Mouse (Mus musculus): ENCODE data around the gene Tmem259.
A peak's percentile ranks its signal among the peaks of the same experiment; 100 is the strongest.

Gene Tmem259

GRCm38 (mm10) chr10:80013609-80014008 lies 29.5 kb upstream of the Tmem259 start:
- Histone ChIP-seq H3K4me1 (replicated peaks; ENCODE audit: low read depth, low read length) (peaks cover 71% of the 10 kb centered on the region), H3K36me3 (ENCODE audit: insufficient read depth, low read length) (peaks cover 46% of the 10 kb centered on the region), H3K9me3 (ENCODE audit: low read length) (no peaks in the 10 kb centered on the region), H3K4me3 (replicated peaks; ENCODE audit: low read length) (peak overlapping the region; percentile 70), H3K27me3 (ENCODE audit: insufficient read depth, low read length) (peaks cover 34% of the 10 kb centered on the region)
- TF ChIP-seq NANOG (IDR thresholded peaks at IDR 0.05; ENCODE audit: borderline replicate concordance, low read length) (no peak), CTCF (conservative IDR thresholded peaks at IDR 0.05; ENCODE audit: low read length) (no peak), POU5F1 (IDR thresholded peaks at IDR 0.05; ENCODE audit: borderline replicate concordance, low read length) (no peak)

GRCm38 (mm10) chr10:80011740-80012139 lies 27.6 kb upstream of the Tmem259 start:
- Histone ChIP-seq H3K4me1 (replicated peaks; ENCODE audit: low read depth, low read length) (peaks cover 74% of the 10 kb centered on the region), H3K36me3 (ENCODE audit: insufficient read depth, low read length) (peaks cover 64% of the 10 kb centered on the region), H3K9me3 (ENCODE audit: low read length) (no peaks in the 10 kb centered on the region), H3K4me3 (replicated peaks; ENCODE audit: low read length) (no peak overlapping the region), H3K27me3 (ENCODE audit: insufficient read depth, low read length) (peaks cover 31% of the 10 kb centered on the region)
- TF ChIP-seq CTCF (conservative IDR thresholded peaks at IDR 0.05; ENCODE audit: low read length) (no peak), POU5F1 (IDR thresholded peaks at IDR 0.05; ENCODE audit: borderline replicate concordance, low read length) (no peak), NANOG (IDR thresholded peaks at IDR 0.05; ENCODE audit: borderline replicate concordance, low read length) (no peak)

- Histone ChIP-seq H3K27me3 (ENCODE audit: insufficient read depth, low read length) (peaks cover 12% of the 10 kb centered on the region), H3K4me3 (replicated peaks; ENCODE audit: low read length) (peak overlapping the region; percentile 58), H3K36me3 (ENCODE audit: insufficient read depth, low read length) (peaks cover 41% of the 10 kb centered on the region), H3K9me3 (ENCODE audit: low read length) (no peaks in the 10 kb centered on the region), H3K4me1 (replicated peaks; ENCODE audit: low read depth, low read length) (peaks cover 87% of the 10 kb centered on the region)
- TF ChIP-seq POU5F1 (IDR thresholded peaks at IDR 0.05; ENCODE audit: borderline replicate concordance, low read length) (no peak), CTCF (conservative IDR thresholded peaks at IDR 0.05; ENCODE audit: low read length) (no peak), NANOG (IDR thresholded peaks at IDR 0.05; ENCODE audit: borderline replicate concordance, low read length) (no peak)
Observed at GRCm38 (mm10) chr10:80004233-80004705, 20.1 kb upstream of the Tmem259 start.

GRCm38 (mm10) chr10:80003374-80004232 lies 19.5 kb upstream of the Tmem259 start:
- no peak for TF ChIP-seq CTCF (conservative IDR thresholded peaks at IDR 0.05; ENCODE audit: low read length)
- no peak for TF ChIP-seq POU5F1 (IDR thresholded peaks at IDR 0.05; ENCODE audit: borderline replicate concordance, low read length)
- no peak for TF ChIP-seq NANOG (IDR thresholded peaks at IDR 0.05; ENCODE audit: borderline replicate concordance, low read length)
- no peaks in the 10 kb centered on the region for H3K9me3 ChIP-seq (ENCODE audit: low read length)
- peaks cover 87% of the 10 kb centered on the region for H3K4me1 ChIP-seq (replicated peaks; ENCODE audit: low read depth, low read length)
- peaks cover 40% of the 10 kb centered on the region for H3K36me3 ChIP-seq (ENCODE audit: insufficient read depth, low read length)
- H3K27me3 ChIP-seq (ENCODE audit: insufficient read depth, low read length): peaks cover 16% of the 10 kb centered on the region
- peak overlapping the region; percentile 58 for H3K4me3 ChIP-seq (replicated peaks; ENCODE audit: low read length)

GRCm38 (mm10) chr10:80002829-80003228 lies 18.7 kb upstream of the Tmem259 start:
- Histone ChIP-seq H3K27me3 (ENCODE audit: insufficient read depth, low read length) (peaks cover 17% of the 10 kb centered on the region), H3K9me3 (ENCODE audit: low read length) (no peaks in the 10 kb centered on the region), H3K36me3 (ENCODE audit: insufficient read depth, low read length) (peaks cover 34% of the 10 kb centered on the region), H3K4me1 (replicated peaks; ENCODE audit: low read depth, low read length) (peaks cover 87% of the 10 kb centered on the region), H3K4me3 (replicated peaks; ENCODE audit: low read length) (peak overlapping the region; percentile 58)
- no peak for TF ChIP-seq NANOG (IDR thresholded peaks at IDR 0.05; ENCODE audit: borderline replicate concordance, low read length)
- TF ChIP-seq POU5F1 (IDR thresholded peaks at IDR 0.05; ENCODE audit: borderline replicate concordance, low read length): no peak
- no peak for TF ChIP-seq CTCF (conservative IDR thresholded peaks at IDR 0.05; ENCODE audit: low read length)

- Histone ChIP-seq H3K9me3 (ENCODE audit: low read length) (no peaks in the 10 kb centered on the region), H3K27me3 (ENCODE audit: insufficient read depth, low read length) (peaks cover 17% of the 10 kb centered on the region), H3K36me3 (ENCODE audit: insufficient read depth, low read length) (peaks cover 25% of the 10 kb centered on the region), H3K4me1 (replicated peaks; ENCODE audit: low read depth, low read length) (peaks cover 85% of the 10 kb centered on the region), H3K4me3 (replicated peaks; ENCODE audit: low read length) (peak overlapping the region; percentile 58)
- TF ChIP-seq POU5F1 (IDR thresholded peaks at IDR 0.05; ENCODE audit: borderline replicate concordance, low read length): no peak
- TF ChIP-seq CTCF (conservative IDR thresholded peaks at IDR 0.05; ENCODE audit: low read length): no peak
- TF ChIP-seq NANOG (IDR thresholded peaks at IDR 0.05; ENCODE audit: borderline replicate concordance, low read length): no peak
Observed at GRCm38 (mm10) chr10:80001945-80002344, 17.8 kb upstream of the Tmem259 start.

GRCm38 (mm10) chr10:79997819-79998218 lies 13.7 kb upstream of the Tmem259 start:
- peaks cover 39% of the 10 kb centered on the region for H3K36me3 ChIP-seq (ENCODE audit: insufficient read depth, low read length)
- H3K4me1 ChIP-seq (replicated peaks; ENCODE audit: low read depth, low read length): peaks cover 65% of the 10 kb centered on the region
- no peaks in the 10 kb centered on the region for H3K9me3 ChIP-seq (ENCODE audit: low read length)
- TF ChIP-seq POU5F1 (IDR thresholded peaks at IDR 0.05; ENCODE audit: borderline replicate concordance, low read length) (no peak), NANOG (IDR thresholded peaks at IDR 0.05; ENCODE audit: borderline replicate concordance, low read length) (no peak), CTCF (conservative IDR thresholded peaks at IDR 0.05; ENCODE audit: low read length) (no peak)
- peak overlapping the region; percentile 83 for H3K4me3 ChIP-seq (replicated peaks; ENCODE audit: low read length)
- peaks cover 17% of the 10 kb centered on the region for H3K27me3 ChIP-seq (ENCODE audit: insufficient read depth, low read length)

GRCm38 (mm10) chr10:79997034-79997760 lies 13.1 kb upstream of the Tmem259 start:
- peaks cover 60% of the 10 kb centered on the region for H3K4me1 ChIP-seq (replicated peaks; ENCODE audit: low read depth, low read length)
- peak overlapping the region; percentile 83 for H3K4me3 ChIP-seq (replicated peaks; ENCODE audit: low read length)
- no peaks in the 10 kb centered on the region for H3K9me3 ChIP-seq (ENCODE audit: low read length)
- TF ChIP-seq CTCF (conservative IDR thresholded peaks at IDR 0.05; ENCODE audit: low read length) (no peak), POU5F1 (IDR thresholded peaks at IDR 0.05; ENCODE audit: borderline replicate concordance, low read length) (no peak), NANOG (IDR thresholded peaks at IDR 0.05; ENCODE audit: borderline replicate concordance, low read length) (no peak)
- H3K27me3 ChIP-seq (ENCODE audit: insufficient read depth, low read length): peaks cover 13% of the 10 kb centered on the region
- peaks cover 45% of the 10 kb centered on the region for H3K36me3 ChIP-seq (ENCODE audit: insufficient read depth, low read length)
